Mouse (Mus musculus): ENCODE data around the gene Olfr1183.
"Not testable (repeated sequence)": the region's sequence is repeated elsewhere in the genome, so short reads cannot be mapped to it uniquely, and the experiment has no call there.

The Olfr1183 gene

DNA sequence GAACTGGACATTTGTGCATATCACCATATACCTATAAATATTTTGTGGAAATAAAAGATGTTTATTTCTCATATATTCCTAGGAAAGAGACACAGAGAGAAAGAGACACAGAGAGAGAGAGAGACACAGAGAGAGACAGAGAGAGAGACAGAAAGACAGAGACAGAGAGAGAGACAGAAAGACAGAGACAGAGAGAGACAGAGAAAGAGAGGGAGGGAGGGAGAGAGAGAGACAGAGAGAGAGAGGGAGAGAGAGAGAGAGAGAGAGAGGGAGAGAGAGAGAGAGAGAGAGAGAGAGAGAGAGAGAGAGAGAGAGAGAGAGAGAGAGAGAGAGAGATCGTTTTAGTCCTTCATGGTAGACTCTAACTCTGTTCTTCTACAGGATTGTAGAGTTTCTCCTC is at the start of gene Olfr1183:
TSS of gene Olfr1183 (plus strand) at position 301 of the 400 bp plus-strand sequence.
- DNase-seq (ENCODE audit: low spot score in 2 of 2), result not testable (repeated sequence)

DNA sequence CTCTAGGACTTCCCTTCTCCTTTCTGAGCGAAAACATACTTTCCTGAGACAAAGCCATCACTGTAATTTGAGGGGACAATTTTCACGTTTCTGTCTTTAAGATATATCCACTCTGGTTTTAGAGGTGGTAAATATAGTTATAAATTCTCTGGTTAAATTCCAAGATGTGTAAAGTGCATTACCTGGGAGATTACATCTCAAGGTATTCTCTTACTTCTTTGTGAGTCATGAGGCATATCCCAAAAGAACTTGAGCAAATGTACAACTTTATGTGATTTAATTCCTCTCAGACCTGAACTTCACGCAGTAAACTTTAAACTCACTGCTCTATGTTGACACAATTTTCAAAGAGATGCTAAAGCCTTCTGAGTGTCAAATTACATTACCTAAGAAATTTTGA is 48.3 kb upstream of the Olfr1183 start, which contains the start of gene Olfr1179:
TSS of gene Olfr1179 (minus strand) at position 101 of the 400 bp plus-strand sequence.
- DNase-seq (ENCODE audit: low spot score in 2 of 2), result no peak

- DNase-seq (ENCODE audit: low spot score in 2 of 2), result no peak
Measured at GRCm38 (mm10) chr2:88419051-88419450, 35.6 kb upstream of the Olfr1183 start, which contains the start of gene Olfr1180. Gene Olfr1180 (minus strand): TSS chr2:88419151.

GRCm38 (mm10) chr2:88426071-88426470 is 28.6 kb upstream of the Olfr1183 start, which contains the start of gene Olfr1181:
Gene Olfr1181 (minus strand): TSS chr2:88426171.
- DNase-seq (ENCODE audit: low spot score in 2 of 2), result no peak

DNA sequence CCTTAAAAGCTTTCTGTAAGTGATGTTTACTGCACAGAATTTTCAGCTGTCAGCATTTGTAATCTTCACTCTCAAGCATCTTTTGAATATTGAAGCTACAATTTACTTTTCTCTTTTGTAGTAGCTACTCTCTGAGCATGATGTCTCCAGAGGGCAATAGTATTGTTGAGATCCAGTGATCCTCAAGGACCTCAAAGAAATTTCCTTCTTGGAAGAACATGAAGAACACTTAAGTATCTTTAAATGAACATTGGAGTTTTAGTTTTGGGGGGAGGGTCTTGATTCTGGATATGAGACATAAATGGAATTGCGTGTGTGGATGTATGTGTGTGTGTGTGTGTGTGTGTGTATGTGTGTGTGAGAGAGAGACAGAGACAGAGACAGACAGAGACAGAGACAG is 5.6 kb upstream of the Olfr1183 start, which contains the start of gene Gm13757:
TSS of gene Gm13757 (minus strand) at position 101 of the 400 bp plus-strand sequence.
- no peak for DNase-seq (ENCODE audit: low spot score in 2 of 2)

DNA sequence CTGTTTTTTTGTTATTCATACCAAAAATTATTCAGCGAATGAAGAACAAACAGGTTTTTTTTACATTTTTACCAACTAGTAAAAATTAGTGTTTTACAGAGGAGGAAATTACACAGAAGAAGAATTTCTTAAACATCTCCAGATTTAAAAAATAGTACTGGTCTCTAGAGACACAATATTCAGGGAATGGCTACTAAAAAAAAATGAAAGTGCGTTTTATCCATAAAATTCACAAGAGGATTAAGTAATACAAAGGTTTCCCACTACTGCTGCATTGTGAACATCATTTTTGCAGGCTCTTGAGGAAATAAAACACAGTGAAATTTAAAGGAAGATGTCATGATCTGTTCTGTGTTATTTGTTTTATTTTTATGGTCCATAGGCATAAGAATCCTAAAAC is 28.6 kb downstream of the Olfr1183 start, which contains the start of gene Olfr1184:
TSS of gene Olfr1184 (plus strand) at position 301 of the 400 bp plus-strand sequence.
- no peak for DNase-seq (ENCODE audit: low spot score in 2 of 2)

- DNase-seq (ENCODE audit: low spot score in 2 of 2), result no peak
Measured at GRCm38 (mm10) chr2:88493020-88493419, 38.4 kb downstream of the Olfr1183 start, which contains the start of gene Olfr1185-ps1. Gene Olfr1185-ps1 (plus strand): TSS chr2:88493320.

- DNase-seq (ENCODE audit: low spot score in 2 of 2), result no peak
Measured at GRCm38 (mm10) chr2:88518251-88518650, 63.6 kb downstream of the Olfr1183 start, which contains the start of gene Olfr1186. Gene Olfr1186 (plus strand): TSS chr2:88518551.

Data from frontal cortex, postnatal 36 days (tissue).